Mouse (Mus musculus): Measurements from ENCODE around the gene Syt12. TPM values are rescaled to one million over a fixed set of nuclear protein-coding genes. Genes with fewer than 3 reads are reported as not detected.

Syt12 gene
- polyA plus RNA-seq, 1 experiment from 2014 or later = 1.8 TPM

- no peak for ATAC-seq
Observed at GRCm38 (mm10) chr19:4404840-4405239, 72.4 kb downstream of the Syt12 start.

GRCm38 (mm10) chr19:4398959-4399358, 78.3 kb downstream of the Syt12 start:
- Histone ChIP-seq H3K9ac (replicated peaks; ENCODE audit: low read depth, low read length) (no peak overlapping the region), H3K4me3 (replicated peaks; ENCODE audit: low read length) (no peak overlapping the region), H3K27me3 (replicated peaks; ENCODE audit: control insufficient read depth, insufficient read depth, low read length) (no peaks in the 10 kb centered on the region), H3K36me3 (ENCODE audit: control insufficient read depth, insufficient read depth) (no peaks in the 10 kb centered on the region), H3K9me3 (ENCODE audit: control insufficient read depth, low read length) (no peaks in the 10 kb centered on the region), H3K4me1 (replicated peaks; ENCODE audit: control insufficient read depth, insufficient read depth, low read length) (peaks cover 18% of the 10 kb centered on the region), H3K27ac (ENCODE audit: low read length) (no peak overlapping the region), H3K4me2 (ENCODE audit: low read length) (no peak overlapping the region)
- 70% methylated on average over 4 of the region's 4 CpGs for WGBS
- ATAC-seq = no peak

More at GRCm38 (mm10) chr19:4404840-4405239, 72.4 kb downstream of the Syt12 start:
- H3K4me3 ChIP-seq (replicated peaks; ENCODE audit: low read length) = no peak overlapping the region
- no peak overlapping the region for H3K9ac ChIP-seq (replicated peaks; ENCODE audit: low read depth, low read length)
- no peaks in the 10 kb centered on the region for H3K27me3 ChIP-seq (replicated peaks; ENCODE audit: control insufficient read depth, insufficient read depth, low read length)
- H3K9me3 ChIP-seq (ENCODE audit: control insufficient read depth, low read length) = no peaks in the 10 kb centered on the region
- no peaks in the 10 kb centered on the region for H3K4me1 ChIP-seq (replicated peaks; ENCODE audit: control insufficient read depth, insufficient read depth, low read length)
- H3K27ac ChIP-seq (ENCODE audit: low read length) = no peak overlapping the region
- WGBS = 91% methylated on average over 2 of the region's 2 CpGs
- H3K36me3 ChIP-seq (ENCODE audit: control insufficient read depth, insufficient read depth) = no peaks in the 10 kb centered on the region
- no peak overlapping the region for H3K4me2 ChIP-seq (ENCODE audit: low read length)

GRCm38 (mm10) chr19:4398630-4398948, 78.7 kb downstream of the Syt12 start:
- no peak overlapping the region; the same call in 1 of the 2 replicates for H3K27ac ChIP-seq (ENCODE audit: low read length)
- H3K36me3 ChIP-seq (ENCODE audit: control insufficient read depth, insufficient read depth) = no peaks in the 10 kb centered on the region
- H3K9ac ChIP-seq (replicated peaks; ENCODE audit: low read depth, low read length) = peak overlapping the region; percentile 83
- H3K27me3 ChIP-seq (replicated peaks; ENCODE audit: control insufficient read depth, insufficient read depth, low read length) = no peaks in the 10 kb centered on the region
- peak overlapping the region; percentile 65 for H3K4me3 ChIP-seq (replicated peaks; ENCODE audit: low read length)
- H3K4me2 ChIP-seq (ENCODE audit: low read length) = peak overlapping the region; percentile 88
- WGBS = 32% methylated on average over 8 of the region's 8 CpGs
- no peaks in the 10 kb centered on the region for H3K9me3 ChIP-seq (ENCODE audit: control insufficient read depth, low read length)
- no peak for ATAC-seq
- H3K4me1 ChIP-seq (replicated peaks; ENCODE audit: control insufficient read depth, insufficient read depth, low read length) = peaks cover 20% of the 10 kb centered on the region

- Histone ChIP-seq H3K4me3 (replicated peaks; ENCODE audit: low read length) (peak within 1 kb of the TSS; percentile 65), H3K36me3 (ENCODE audit: control insufficient read depth, insufficient read depth) (no peaks in the 10 kb centered on the region), H3K4me1 (replicated peaks; ENCODE audit: control insufficient read depth, insufficient read depth, low read length) (peaks cover 24% of the 10 kb centered on the region), H3K9me3 (ENCODE audit: control insufficient read depth, low read length) (no peaks in the 10 kb centered on the region), H3K27me3 (replicated peaks; ENCODE audit: control insufficient read depth, insufficient read depth, low read length) (no peaks in the 10 kb centered on the region), H3K4me2 (ENCODE audit: low read length) (peak within 1 kb of the TSS; percentile 88), H3K27ac (ENCODE audit: low read length) (peak within 1 kb of the TSS; percentile 82), H3K9ac (replicated peaks; ENCODE audit: low read depth, low read length) (peak within 1 kb of the TSS; percentile 83)
- peak; percentile 38 for ATAC-seq
- under 1% methylated on average over 73 of the region's 82 CpGs for WGBS
Observed at GRCm38 (mm10) chr19:4397798-4398629, 79.2 kb downstream of the Syt12 start, which contains the start of gene Kdm2a. Kdm2a (minus strand) TSS chr19:4398285.

GRCm38 (mm10) chr19:4396998-4397797, 80.0 kb downstream of the Syt12 start:
- peaks cover 30% of the 10 kb centered on the region for H3K4me1 ChIP-seq (replicated peaks; ENCODE audit: control insufficient read depth, insufficient read depth, low read length)
- H3K4me2 ChIP-seq (ENCODE audit: low read length) = peak overlapping the region; percentile 88
- under 1% methylated on average over 60 of the region's 90 CpGs for WGBS
- H3K36me3 ChIP-seq (ENCODE audit: control insufficient read depth, insufficient read depth) = no peaks in the 10 kb centered on the region
- peak overlapping the region; percentile 97 for H3K27ac ChIP-seq (ENCODE audit: low read length)
- H3K4me3 ChIP-seq (replicated peaks; ENCODE audit: low read length) = peak overlapping the region; percentile 65
- no peaks in the 10 kb centered on the region for H3K27me3 ChIP-seq (replicated peaks; ENCODE audit: control insufficient read depth, insufficient read depth, low read length)
- H3K9ac ChIP-seq (replicated peaks; ENCODE audit: low read depth, low read length) = peak overlapping the region; percentile 88
- no peaks in the 10 kb centered on the region for H3K9me3 ChIP-seq (ENCODE audit: control insufficient read depth, low read length)
- peak; percentile 93 for ATAC-seq

GRCm38 (mm10) chr19:4396081-4396997, 80.9 kb downstream of the Syt12 start:
- peaks cover 34% of the 10 kb centered on the region for H3K4me1 ChIP-seq (replicated peaks; ENCODE audit: control insufficient read depth, insufficient read depth, low read length)
- H3K27me3 ChIP-seq (replicated peaks; ENCODE audit: control insufficient read depth, insufficient read depth, low read length) = no peaks in the 10 kb centered on the region
- peak overlapping the region; percentile 65 for H3K4me3 ChIP-seq (replicated peaks; ENCODE audit: low read length)
- H3K4me2 ChIP-seq (ENCODE audit: low read length) = peak overlapping the region; percentile 77
- H3K36me3 ChIP-seq (ENCODE audit: control insufficient read depth, insufficient read depth) = no peaks in the 10 kb centered on the region
- WGBS = under 1% methylated on average over 69 of the region's 80 CpGs
- ATAC-seq = peak; percentile 52
- H3K9ac ChIP-seq (replicated peaks; ENCODE audit: low read depth, low read length) = peak overlapping the region; percentile 88
- peak overlapping the region; percentile 97 for H3K27ac ChIP-seq (ENCODE audit: low read length)
- H3K9me3 ChIP-seq (ENCODE audit: control insufficient read depth, low read length) = no peaks in the 10 kb centered on the region

Other genes with a start within 250 kb of the Syt12 start
- 19.6 and 21.9 TPM in 2 replicates for gene Pold4, start 245.5 kb downstream of the Syt12 start, polyA plus RNA-seq (2015; fragmentation: Nextera tagmentation; extraction: Ambion mirVana)
- 7.2 and 11.8 TPM in 2 replicates for gene Ssh3, start 208.3 kb downstream of the Syt12 start, polyA plus RNA-seq (2015; fragmentation: Nextera tagmentation; extraction: Ambion mirVana)
- gene Ankrd13d, start 194.3 kb downstream of the Syt12 start, polyA plus RNA-seq (2015; fragmentation: Nextera tagmentation; extraction: Ambion mirVana) = 24.0 and 38.6 TPM in 2 replicates
- 20.6 and 28.1 TPM in 2 replicates for gene Grk2, start 171.2 kb downstream of the Syt12 start, polyA plus RNA-seq (2015; fragmentation: Nextera tagmentation; extraction: Ambion mirVana)
- 38.9 and 42.1 TPM in 2 replicates for gene Kdm2a, start 79.2 kb downstream of the Syt12 start, polyA plus RNA-seq (2015; fragmentation: Nextera tagmentation; extraction: Ambion mirVana)
- 5.3 and 5.7 TPM in 2 replicates for gene Rhod, start 38.0 kb downstream of the Syt12 start, polyA plus RNA-seq (2015; fragmentation: Nextera tagmentation; extraction: Ambion mirVana)
- not detected in 2 replicates for gene 2010003K11Rik, start 21.1 kb upstream of the Syt12 start, polyA plus RNA-seq (2015; fragmentation: Nextera tagmentation; extraction: Ambion mirVana)
- 30.6 and 33.3 TPM in 2 replicates for gene Pcx, start 33.0 kb upstream of the Syt12 start, polyA plus RNA-seq (2015; fragmentation: Nextera tagmentation; extraction: Ambion mirVana)
- 8.9 and 9.2 TPM in 2 replicates for gene Lrfn4, start 138.2 kb upstream of the Syt12 start, polyA plus RNA-seq (2015; fragmentation: Nextera tagmentation; extraction: Ambion mirVana)
- gene Rce1, start 148.2 kb upstream of the Syt12 start, polyA plus RNA-seq (2015; fragmentation: Nextera tagmentation; extraction: Ambion mirVana) = 53.8 and 59.0 TPM in 2 replicates
- gene Gm960, start 221.2 kb upstream of the Syt12 start, polyA plus RNA-seq (2015; fragmentation: Nextera tagmentation; extraction: Ambion mirVana) = 6.4 and 8.9 TPM in 2 replicates
- gene Sptbn2, start 233.7 kb upstream of the Syt12 start, polyA plus RNA-seq (2015; fragmentation: Nextera tagmentation; extraction: Ambion mirVana) = 37.1 and 40.3 TPM in 2 replicates

Data from forebrain, embryonic 16.5 days (tissue).